Mouse (Mus musculus) lung, embryonic 14.5 days (tissue): Measurements from ENCODE around the gene Depdc1b. TPM values are rescaled to one million over a fixed set of nuclear protein-coding genes. Genes with fewer than 3 reads are reported as not detected.

ENCODE experiments used
- ATAC-seq: fragments of 200-750 bp; cut with Nextera tagmentation; 2 replicates; pipeline ENCODE4 v1.8.0; 2017; ENCODE audit warnings: mild to moderate bottlenecking, moderate TSS enrichment, moderate library complexity; ENCODE audit not compliant: insufficient read depth
- DNase-seq: peaks from one replicate; pipeline ENCODE4 v3.0.0-alpha.2; 2015
- H3K27ac ChIP-seq: fragments of 300-500 bp; sonication (generic); 2 replicates; pipeline ENCODE4 v1.5.1; 2014; ENCODE audit warnings: low read depth, mild to moderate bottlenecking, moderate library complexity
- H3K27me3 ChIP-seq: fragments of 300-500 bp; sonication (generic); 2 replicates; pipeline ENCODE4 v1.6.1; 2014; ENCODE audit warnings: low read length, control low read depth; ENCODE audit not compliant: insufficient read depth
- H3K36me3 ChIP-seq: fragments of 300-500 bp; sonication (generic); 2 replicates; pipeline ENCODE4 v1.6.1; 2014; ENCODE audit warnings: control low read depth; ENCODE audit not compliant: insufficient read depth
- H3K4me1 ChIP-seq: fragments of 300-500 bp; sonication (generic); 2 replicates; pipeline ENCODE4 v1.6.1; 2014; ENCODE audit warnings: antibody characterized with exemption, control low read depth; ENCODE audit not compliant: insufficient read depth
- H3K4me2 ChIP-seq: fragments of 300-500 bp; sonication (generic); 2 replicates; pipeline ENCODE4 v1.6.1; 2014; ENCODE audit warnings: mild to moderate bottlenecking
- H3K4me3 ChIP-seq: fragments of 300-500 bp; sonication (generic); 2 replicates; pipeline ENCODE4 v1.5.1; 2014; ENCODE audit warnings: low read depth, low read length
- H3K9ac ChIP-seq: fragments of 300-500 bp; sonication (generic); 2 replicates; pipeline ENCODE4 v1.6.1; 2014
- H3K9me3 ChIP-seq: fragments of 300-500 bp; sonication (generic); 2 replicates; pipeline ENCODE4 v1.6.1; 2016; ENCODE audit warnings: low read depth, low read length, control low read depth
- CTCF ChIP-seq: IDR thresholded peaks from 2 replicates; pipeline ENCODE4 v1.5.1; 2016; ENCODE audit warnings: antibody characterized with exemption, low read depth
- WGBS: fragments of 180-500 bp; shearing (Covaris S2); extraction: QIAGEN DNeasy Blood & Tissue Kit; methylation state at CpG from one replicate; pipeline ENCODE4 v1.1.7; 2014; 5-methylcytosine and 5-hydroxymethylcytosine counted together
- polyA plus RNA-seq: library from polyadenylated mRNA; unstranded; fragments of >200 nt; fragmentation: Nextera tagmentation; extraction: Ambion mirVana; gene quantifications from 2 replicates; pipeline ENCODE4 v1.2.1, GENCODE M21; 2014

The Depdc1b gene
- polyA plus RNA-seq, 1 experiment from 2014 or later, result 20.2 TPM

GRCm38 (mm10) chr13:108335257-108336003 lies 19.3 kb downstream of the Depdc1b start:
- Histone ChIP-seq H3K9ac (no peak overlapping the region), H3K4me3 (no peak overlapping the region), H3K4me2 (peak overlapping the region; percentile 16; the same call in 1 of the 2 replicates), H3K27ac (no peak overlapping the region), H3K4me1 (no peaks in the 10 kb centered on the region), H3K27me3 (no peaks in the 10 kb centered on the region), H3K36me3 (no peaks in the 10 kb centered on the region), H3K9me3 (no peaks in the 10 kb centered on the region)
- DNase-seq, result peak; percentile 9
- peak; percentile 44; the same call in 1 of the 2 replicates for ATAC-seq
- no peak for TF ChIP-seq CTCF
- 64% methylated on average over 15 of the region's 15 CpGs for WGBS

GRCm38 (mm10) chr13:108336192-108336591 lies 20.1 kb downstream of the Depdc1b start:
- DNase-seq (no peak), ATAC-seq (no peak)
- H3K4me3 ChIP-seq, result no peak overlapping the region
- no peaks in the 10 kb centered on the region for H3K9me3 ChIP-seq
- H3K9ac ChIP-seq, result no peak overlapping the region
- TF ChIP-seq CTCF, result no peak
- H3K27me3 ChIP-seq, result no peaks in the 10 kb centered on the region
- no peaks in the 10 kb centered on the region for H3K4me1 ChIP-seq
- WGBS, result 88% methylated on average over 11 of the region's 11 CpGs
- H3K36me3 ChIP-seq, result no peaks in the 10 kb centered on the region
- no peak overlapping the region for H3K27ac ChIP-seq
- H3K4me2 ChIP-seq, result no peak overlapping the region

GRCm38 (mm10) chr13:108337340-108337739 lies 21.2 kb downstream of the Depdc1b start:
- WGBS, result 89% methylated on average over 6 of the region's 6 CpGs
- no peak for TF ChIP-seq CTCF
- Histone ChIP-seq H3K4me1 (no peaks in the 10 kb centered on the region), H3K9ac (no peak overlapping the region), H3K4me3 (no peak overlapping the region), H3K27me3 (no peaks in the 10 kb centered on the region), H3K27ac (no peak overlapping the region), H3K4me2 (no peak overlapping the region), H3K9me3 (no peaks in the 10 kb centered on the region), H3K36me3 (no peaks in the 10 kb centered on the region)
- ATAC-seq (no peak), DNase-seq (no peak)

GRCm38 (mm10) chr13:108338076-108338836 lies 22.1 kb downstream of the Depdc1b start:
- TF ChIP-seq CTCF, result no peak
- no peaks in the 10 kb centered on the region for H3K4me1 ChIP-seq
- no peaks in the 10 kb centered on the region for H3K9me3 ChIP-seq
- ATAC-seq (no peak), DNase-seq (no peak)
- H3K4me3 ChIP-seq, result no peak overlapping the region
- no peak overlapping the region for H3K9ac ChIP-seq
- H3K27me3 ChIP-seq, result no peaks in the 10 kb centered on the region
- H3K27ac ChIP-seq, result no peak overlapping the region
- no peak overlapping the region for H3K4me2 ChIP-seq
- WGBS, result 73% methylated on average over 7 of the region's 7 CpGs
- no peaks in the 10 kb centered on the region for H3K36me3 ChIP-seq

GRCm38 (mm10) chr13:108339907-108340596 lies 23.9 kb downstream of the Depdc1b start:
- Histone ChIP-seq H3K27ac (no peak overlapping the region), H3K9ac (no peak overlapping the region), H3K36me3 (no peaks in the 10 kb centered on the region), H3K4me2 (no peak overlapping the region), H3K4me3 (no peak overlapping the region), H3K4me1 (no peaks in the 10 kb centered on the region), H3K9me3 (no peaks in the 10 kb centered on the region), H3K27me3 (no peaks in the 10 kb centered on the region)
- 66% methylated on average over 10 of the region's 10 CpGs for WGBS
- ATAC-seq, result no peak
- TF ChIP-seq CTCF, result no peak
- DNase-seq, result no peak

GRCm38 (mm10) chr13:108341585-108341984 lies 25.5 kb downstream of the Depdc1b start:
- H3K27me3 ChIP-seq, result no peaks in the 10 kb centered on the region
- no peak overlapping the region for H3K27ac ChIP-seq
- H3K9me3 ChIP-seq, result no peaks in the 10 kb centered on the region
- 76% methylated on average over 7 of the region's 7 CpGs for WGBS
- ATAC-seq, result peak; percentile 28
- no peak overlapping the region for H3K9ac ChIP-seq
- H3K4me3 ChIP-seq, result no peak overlapping the region
- H3K4me1 ChIP-seq, result no peaks in the 10 kb centered on the region
- peak; percentile 13 for DNase-seq
- peak; percentile 32; the same call in 1 of the 2 replicates for TF ChIP-seq CTCF
- H3K4me2 ChIP-seq, result no peak overlapping the region
- no peaks in the 10 kb centered on the region for H3K36me3 ChIP-seq

- no peak overlapping the region for H3K27ac ChIP-seq
- no peaks in the 10 kb centered on the region for H3K27me3 ChIP-seq
- no peaks in the 10 kb centered on the region for H3K4me1 ChIP-seq
- H3K4me3 ChIP-seq, result no peak overlapping the region
- no peak overlapping the region for H3K4me2 ChIP-seq
- 65% methylated on average over 4 of the region's 4 CpGs for WGBS
- no peak overlapping the region for H3K9ac ChIP-seq
- H3K9me3 ChIP-seq, result no peaks in the 10 kb centered on the region
- H3K36me3 ChIP-seq, result no peaks in the 10 kb centered on the region
- DNase-seq (no peak), ATAC-seq (no peak)
- no peak for TF ChIP-seq CTCF
Measured at GRCm38 (mm10) chr13:108345756-108346155, 29.6 kb downstream of the Depdc1b start.
